Mouse (Mus musculus) CD4-positive, CD25-positive, alpha-beta regulatory T cell, adult 9 weeks (primary cell): Measurements from ENCODE around the gene Evi2a. TPM values are rescaled to one million over a fixed set of nuclear protein-coding genes. Genes with fewer than 3 reads are reported as not detected.

Source experiments
- polyA plus RNA-seq: library from polyadenylated mRNA; unstranded; fragments of 100-300 nt; shearing (Covaris generic); gene quantifications from one replicate; pipeline ENCODE4 v1.2.1, GENCODE M21; 2017

The Evi2a gene
- polyA plus RNA-seq: 40.9 TPM

GRCm38 (mm10) chr11:79530333-79530761, at the start of gene Evi2a, which contains the start of gene Evi2:
Evi2a (minus strand) TSS chr11:79530609.
Evi2 (minus strand) TSS chr11:79530589.

GRCm38 (mm10) chr11:79523560-79524309, 6.7 kb downstream of the Evi2a start, which contains the start of gene Evi2b:
Evi2b (minus strand) TSS chr11:79523762.

GRCm38 (mm10) chr11:79503845-79504244, 26.6 kb downstream of the Evi2a start, which contains the start of gene Omg:
Omg (minus strand) TSS chr11:79504084.

Other genes starting within 250 kb of the Evi2a start
- not detected for gene Gm9964, start 233.7 kb downstream of the Evi2a start, polyA plus RNA-seq
- 1.7 TPM for gene Nf1, start 190.9 kb downstream of the Evi2a start, polyA plus RNA-seq
- 0.16 TPM for gene Omg, start 26.5 kb downstream of the Evi2a start, polyA plus RNA-seq
- 71.5 TPM for gene Evi2b, start 6.8 kb downstream of the Evi2a start, polyA plus RNA-seq
- gene Evi2, start within 50 bp of the Evi2a start, polyA plus RNA-seq: 5.2 TPM
- 21.9 TPM for gene Rab11fip4, start 60.6 kb upstream of the Evi2a start, polyA plus RNA-seq